Mouse (Mus musculus): Measurements from ENCODE around the gene Zfp414. TPM values are rescaled to one million over a fixed set of nuclear protein-coding genes. Genes with fewer than 3 reads are reported as not detected.

Zfp414 gene
- polyA plus RNA-seq, 1 experiment from 2014 or later: 35.5 TPM

DNA sequence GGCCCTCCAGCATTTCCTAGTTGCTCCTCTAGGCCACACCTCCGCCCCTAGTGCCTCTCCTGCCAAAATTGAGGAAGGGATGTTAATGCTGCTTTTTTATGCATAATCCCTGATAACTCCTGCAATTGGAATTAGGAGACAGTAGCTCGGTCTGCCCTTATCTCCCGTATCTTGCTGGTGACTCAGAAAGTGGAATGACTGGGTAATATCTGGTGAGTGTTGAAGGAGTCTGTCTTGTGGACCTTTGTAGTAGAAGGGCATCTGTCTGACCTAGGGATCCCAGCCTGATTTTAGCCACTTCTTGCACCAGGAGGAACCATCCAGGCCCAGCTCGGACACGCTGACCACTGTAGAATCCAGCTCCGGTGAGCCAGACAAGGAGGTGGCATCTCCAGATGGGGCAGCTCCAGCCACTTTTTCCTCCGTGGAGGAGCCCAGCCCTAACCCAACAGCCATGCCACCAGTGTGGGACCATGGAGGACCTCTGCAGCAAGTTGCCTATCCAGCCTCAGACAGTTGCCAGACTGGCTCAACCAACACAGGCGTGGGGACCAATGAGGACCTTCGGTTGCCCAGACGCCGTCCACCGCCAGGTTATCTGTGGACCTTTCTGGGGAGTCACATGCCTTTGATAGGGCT, 716 bp downstream of the Zfp414 start:
- Histone ChIP-seq H3K27me3 (replicated peaks) (no peaks in the 10 kb centered on the region), H3K27ac (peak overlapping the region; percentile 99), H3K36me3 (peaks cover 15% of the 10 kb centered on the region; the same call in 1 of the 2 replicates), H3K9ac (peak overlapping the region; percentile 57; the same call in 1 of the 2 replicates), H3K4me2 (peak overlapping the region; percentile 77), H3K4me1 (peaks cover 15% of the 10 kb centered on the region), H3K4me3 (replicated peaks) (peak overlapping the region; percentile 72), H3K9me3 (no peaks in the 10 kb centered on the region)
- WGBS: 64% methylated on average over 12 of the region's 12 CpGs
- peak; percentile 20 for ATAC-seq (ENCODE audit: insufficient read depth, low FRiP score, low read depth)

DNA sequence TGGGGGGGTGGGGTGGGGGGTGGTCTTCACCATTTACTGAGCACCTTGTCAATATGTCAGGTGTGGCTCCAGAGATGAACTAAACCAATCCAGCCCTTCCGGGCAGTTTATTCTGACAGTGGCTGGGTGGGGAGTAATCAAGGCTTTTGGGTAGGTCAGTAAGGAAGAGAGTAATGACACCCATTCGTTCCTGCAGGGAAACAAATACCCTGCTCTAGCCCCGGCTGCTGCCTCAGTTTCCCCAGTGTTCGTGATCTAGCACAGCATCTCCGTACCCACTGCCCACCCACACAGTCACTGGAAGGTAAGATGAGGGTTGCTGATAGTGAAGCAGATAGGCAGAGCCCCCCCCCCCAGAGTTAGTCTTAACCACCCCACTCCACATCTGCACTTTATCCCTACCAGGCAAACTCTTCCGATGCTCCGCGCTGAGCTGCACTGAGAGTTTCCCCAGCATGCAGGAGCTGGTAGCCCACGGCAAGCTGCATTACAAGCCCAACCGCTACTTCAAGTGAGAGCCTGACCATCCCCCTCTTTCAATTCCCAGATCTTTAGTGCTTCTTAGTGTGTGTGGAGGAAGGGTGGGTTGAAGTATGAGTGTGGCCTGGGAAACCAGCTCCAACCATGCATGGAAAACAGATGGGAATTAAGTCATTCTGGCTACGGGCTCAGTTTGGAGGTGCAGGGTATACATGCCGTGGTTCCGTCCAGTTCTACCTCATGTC, 1.4 kb downstream of the Zfp414 start:
- Histone ChIP-seq H3K36me3 (peaks cover 15% of the 10 kb centered on the region; the same call in 1 of the 2 replicates), H3K9ac (no peak overlapping the region), H3K4me3 (replicated peaks) (peak overlapping the region; percentile 72; the same call in 1 of the 2 replicates), H3K27ac (no peak overlapping the region), H3K4me2 (peak overlapping the region; percentile 77), H3K27me3 (replicated peaks) (no peaks in the 10 kb centered on the region), H3K4me1 (peaks cover 15% of the 10 kb centered on the region), H3K9me3 (no peaks in the 10 kb centered on the region)
- no peak for ATAC-seq (ENCODE audit: insufficient read depth, low FRiP score, low read depth)
- 88% methylated on average over 13 of the region's 13 CpGs for WGBS

DNA sequence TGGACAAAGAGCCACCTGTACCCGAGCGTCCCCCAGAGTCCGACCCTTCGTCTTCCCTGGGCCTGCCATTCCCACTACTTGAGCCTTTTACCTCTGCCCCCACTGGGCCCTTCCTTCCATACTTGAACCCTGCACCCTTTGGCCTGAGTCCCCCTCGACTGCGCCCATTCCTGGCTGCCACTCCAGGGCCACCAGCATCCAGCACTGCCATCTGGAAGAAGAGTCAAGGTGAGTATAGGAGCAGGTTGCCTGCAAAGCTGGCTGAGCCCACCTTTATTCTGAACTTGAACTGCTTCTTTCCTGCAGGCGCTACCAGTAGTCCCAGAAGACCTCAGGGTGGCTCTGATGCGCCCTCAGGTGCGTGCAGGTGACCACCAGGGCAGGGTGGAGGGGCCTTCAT, 2.3 kb downstream of the Zfp414 start:
- Histone ChIP-seq H3K36me3 (peaks cover 15% of the 10 kb centered on the region; the same call in 1 of the 2 replicates), H3K4me2 (no peak overlapping the region), H3K9me3 (no peaks in the 10 kb centered on the region), H3K27me3 (replicated peaks) (no peaks in the 10 kb centered on the region), H3K4me1 (peaks cover 15% of the 10 kb centered on the region), H3K9ac (no peak overlapping the region), H3K4me3 (replicated peaks) (no peak overlapping the region), H3K27ac (no peak overlapping the region)
- 95% methylated on average over 9 of the region's 9 CpGs for WGBS
- ATAC-seq (ENCODE audit: insufficient read depth, low FRiP score, low read depth): no peak

DNA sequence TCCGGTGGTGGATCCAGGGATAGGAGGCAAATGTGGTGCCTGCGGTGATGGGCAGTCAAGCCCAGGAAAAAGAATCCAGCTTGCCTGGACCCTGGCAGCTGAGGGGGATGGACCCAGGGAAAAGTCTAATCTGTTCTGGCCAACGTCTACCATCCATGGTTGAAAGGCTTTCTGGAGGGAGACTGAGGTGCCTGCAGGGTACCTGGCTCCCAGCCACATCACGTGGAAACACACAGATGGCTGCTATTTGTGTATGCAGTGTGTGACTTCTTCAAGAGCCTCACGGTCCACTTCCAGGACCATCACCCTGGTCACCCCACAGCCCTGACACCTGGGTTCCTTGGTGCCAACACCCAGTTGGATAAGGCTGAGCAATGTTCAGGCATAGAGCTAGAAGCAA, 2.9 kb downstream of the Zfp414 start:
- Histone ChIP-seq H3K36me3 (peaks cover 15% of the 10 kb centered on the region; the same call in 1 of the 2 replicates), H3K27ac (no peak overlapping the region), H3K9me3 (no peaks in the 10 kb centered on the region), H3K4me2 (no peak overlapping the region), H3K9ac (no peak overlapping the region), H3K27me3 (replicated peaks) (no peaks in the 10 kb centered on the region), H3K4me1 (peaks cover 15% of the 10 kb centered on the region), H3K4me3 (replicated peaks) (no peak overlapping the region)
- WGBS: 90% methylated on average over 5 of the region's 5 CpGs
- no peak for ATAC-seq (ENCODE audit: insufficient read depth, low FRiP score, low read depth)

DNA sequence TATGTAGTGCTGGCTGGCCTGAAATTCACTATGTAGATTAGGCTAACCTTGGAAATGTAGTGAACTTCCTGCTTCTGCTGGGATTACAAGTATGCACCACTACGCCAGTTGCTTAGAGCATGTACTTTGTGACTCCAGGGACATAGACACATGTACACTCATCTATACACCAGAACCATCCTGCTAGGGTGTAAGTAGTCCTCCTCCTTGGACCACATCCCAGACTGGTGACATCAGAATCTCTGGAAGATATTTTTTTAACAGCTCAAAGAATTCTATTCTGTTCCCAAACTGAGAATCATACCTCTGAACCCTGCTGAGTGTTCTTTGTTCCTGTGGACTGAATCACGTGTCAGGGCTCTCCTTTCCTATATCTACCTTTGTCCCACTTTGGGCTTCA, 8.1 kb downstream of the Zfp414 start:
- no peaks in the 10 kb centered on the region for H3K9me3 ChIP-seq
- H3K4me1 ChIP-seq: no peaks in the 10 kb centered on the region
- 81% methylated on average over 2 of the region's 2 CpGs for WGBS
- H3K4me3 ChIP-seq (replicated peaks): no peak overlapping the region
- ATAC-seq (ENCODE audit: insufficient read depth, low FRiP score, low read depth): no peak
- H3K9ac ChIP-seq: no peak overlapping the region
- no peaks in the 10 kb centered on the region for H3K27me3 ChIP-seq (replicated peaks)
- H3K4me2 ChIP-seq: no peak overlapping the region
- peaks cover under 1% of the 10 kb centered on the region for H3K36me3 ChIP-seq
- H3K27ac ChIP-seq: no peak overlapping the region

DNA sequence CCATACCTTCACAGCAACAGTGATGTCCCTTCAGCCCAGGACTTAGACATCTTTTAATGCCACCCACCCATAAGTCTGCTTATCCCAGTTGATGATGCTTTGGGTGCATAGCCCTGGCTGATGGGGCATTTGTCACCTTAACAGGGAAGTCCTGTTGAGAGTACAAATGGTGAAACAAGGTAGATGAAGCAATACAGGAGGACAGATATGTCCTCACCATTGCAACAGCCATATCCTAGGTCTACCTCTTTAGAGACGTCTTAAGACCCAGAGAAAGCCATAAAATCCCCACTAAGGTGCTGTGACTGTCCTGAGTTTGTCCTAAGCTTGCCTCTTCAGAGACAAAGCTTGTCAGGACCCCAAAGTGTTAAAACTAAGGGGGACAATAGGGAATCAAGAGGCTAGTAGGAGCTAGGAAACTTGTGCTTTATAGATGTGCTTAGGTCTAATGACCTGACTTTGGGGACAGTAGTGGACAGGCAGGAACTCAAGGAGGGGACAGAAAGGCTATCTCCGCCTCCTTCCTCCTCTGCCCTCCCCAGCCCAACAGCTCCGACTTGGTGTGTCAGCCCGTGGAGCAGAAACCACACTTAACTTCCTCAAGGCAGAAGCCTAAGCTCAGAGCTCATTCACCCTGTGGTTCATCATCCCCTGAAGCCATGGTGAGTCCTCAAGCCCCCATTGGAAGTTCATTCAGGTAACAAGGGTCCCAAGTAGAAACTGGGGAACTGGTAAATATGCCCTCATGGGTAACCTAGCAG, 8.8 kb downstream of the Zfp414 start, which contains the start of gene Pram1:
Pram1 (plus strand) TSS at position 541 of the 761 bp plus-strand sequence.
- no peaks in the 10 kb centered on the region for H3K9me3 ChIP-seq
- H3K36me3 ChIP-seq: peaks cover 6% of the 10 kb centered on the region
- H3K9ac ChIP-seq: no peak within 1 kb of the TSS
- no peak within 1 kb of the TSS for H3K4me3 ChIP-seq (replicated peaks)
- H3K4me1 ChIP-seq: no peaks in the 10 kb centered on the region
- no peaks in the 10 kb centered on the region for H3K27me3 ChIP-seq (replicated peaks)
- no peak within 1 kb of the TSS for H3K4me2 ChIP-seq
- no peak within 1 kb of the TSS for H3K27ac ChIP-seq
- no peak for ATAC-seq (ENCODE audit: insufficient read depth, low FRiP score, low read depth)
- 78% methylated on average over 4 of the region's 4 CpGs for WGBS

DNA sequence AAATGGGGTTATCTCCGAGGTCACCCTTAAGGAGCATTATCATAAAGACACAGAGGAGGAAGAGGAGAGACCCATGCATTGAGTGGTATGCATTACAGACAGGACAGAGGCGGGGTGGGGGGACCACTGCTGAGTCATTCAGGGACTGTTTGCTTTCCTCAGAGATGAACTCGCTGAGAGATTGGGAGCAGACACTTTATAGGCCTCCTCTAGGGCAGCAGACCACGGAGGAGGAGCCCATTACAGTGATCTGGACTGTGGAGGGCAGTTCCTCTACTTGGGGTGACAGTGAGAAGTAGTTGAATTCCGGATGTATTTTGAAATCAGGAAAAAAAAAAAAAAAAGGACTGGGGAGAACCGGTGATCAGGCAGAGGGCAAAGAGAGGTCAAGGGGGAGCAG, 10.9 kb downstream of the Zfp414 start:
- ATAC-seq (ENCODE audit: insufficient read depth, low FRiP score, low read depth): 0 out of 2 replicates have a peak, but pooled peaks have one; percentile 16
- Histone ChIP-seq H3K4me2 (no peak overlapping the region), H3K36me3 (peaks cover 16% of the 10 kb centered on the region)

DNA sequence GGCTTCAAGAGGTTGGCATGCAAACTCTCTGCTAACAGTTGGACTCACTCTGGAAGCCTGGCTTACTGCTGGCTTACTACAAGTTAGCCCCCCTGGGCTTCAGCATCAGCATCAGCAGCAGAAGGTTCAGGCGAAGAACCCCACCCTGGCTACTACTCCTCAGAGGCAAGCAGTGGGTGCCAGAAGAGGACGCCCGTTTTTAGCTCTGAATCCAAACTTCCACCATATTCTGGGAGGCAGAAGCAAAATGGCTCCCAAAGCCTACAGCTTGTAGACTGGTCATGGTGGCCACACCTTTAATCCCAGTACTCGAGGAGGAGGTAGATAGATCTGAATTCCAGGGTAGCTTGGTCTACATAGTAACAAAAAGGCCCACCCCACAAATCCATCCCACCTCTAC, 15.2 kb downstream of the Zfp414 start:
- WGBS: 83% methylated on average over 4 of the region's 4 CpGs
- H3K27ac ChIP-seq: no peak overlapping the region
- no peak overlapping the region for H3K9ac ChIP-seq
- H3K4me3 ChIP-seq (replicated peaks): no peak overlapping the region
- H3K36me3 ChIP-seq: peaks cover 53% of the 10 kb centered on the region
- no peaks in the 10 kb centered on the region for H3K4me1 ChIP-seq
- no peak overlapping the region for H3K4me2 ChIP-seq
- H3K27me3 ChIP-seq (replicated peaks): no peaks in the 10 kb centered on the region
- H3K9me3 ChIP-seq: no peaks in the 10 kb centered on the region
- no peak for ATAC-seq (ENCODE audit: insufficient read depth, low FRiP score, low read depth)

More for the DNA sequence above, 10.9 kb downstream of the Zfp414 start:
- Histone ChIP-seq H3K27ac (no peak overlapping the region), H3K27me3 (replicated peaks) (no peaks in the 10 kb centered on the region), H3K4me3 (replicated peaks) (no peak overlapping the region), H3K9me3 (no peaks in the 10 kb centered on the region), H3K9ac (no peak overlapping the region), H3K4me1 (no peaks in the 10 kb centered on the region)
- WGBS: 58% methylated on average over 6 of the region's 6 CpGs

DNA sequence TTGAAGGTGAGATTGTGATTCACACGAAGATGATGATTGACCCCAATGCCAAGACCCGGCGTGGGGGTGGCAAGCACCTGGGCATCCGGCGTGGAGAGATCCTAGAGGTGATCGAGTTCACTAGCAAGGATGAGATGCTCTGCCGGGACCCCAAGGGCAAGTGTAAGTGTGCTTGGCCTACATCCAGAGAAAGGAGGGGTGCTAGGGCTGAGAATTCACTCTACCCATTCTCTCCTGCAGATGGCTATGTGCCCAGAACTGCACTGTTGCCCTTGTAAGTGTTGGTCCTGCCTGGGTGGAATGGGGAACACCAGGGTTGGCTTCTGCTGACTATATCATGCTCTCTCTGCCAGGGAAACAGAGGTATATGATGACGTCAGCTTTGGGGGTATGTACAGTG, 16.2 kb downstream of the Zfp414 start:
- Histone ChIP-seq H3K36me3 (peaks cover 63% of the 10 kb centered on the region), H3K4me2 (no peak overlapping the region)

DNA sequence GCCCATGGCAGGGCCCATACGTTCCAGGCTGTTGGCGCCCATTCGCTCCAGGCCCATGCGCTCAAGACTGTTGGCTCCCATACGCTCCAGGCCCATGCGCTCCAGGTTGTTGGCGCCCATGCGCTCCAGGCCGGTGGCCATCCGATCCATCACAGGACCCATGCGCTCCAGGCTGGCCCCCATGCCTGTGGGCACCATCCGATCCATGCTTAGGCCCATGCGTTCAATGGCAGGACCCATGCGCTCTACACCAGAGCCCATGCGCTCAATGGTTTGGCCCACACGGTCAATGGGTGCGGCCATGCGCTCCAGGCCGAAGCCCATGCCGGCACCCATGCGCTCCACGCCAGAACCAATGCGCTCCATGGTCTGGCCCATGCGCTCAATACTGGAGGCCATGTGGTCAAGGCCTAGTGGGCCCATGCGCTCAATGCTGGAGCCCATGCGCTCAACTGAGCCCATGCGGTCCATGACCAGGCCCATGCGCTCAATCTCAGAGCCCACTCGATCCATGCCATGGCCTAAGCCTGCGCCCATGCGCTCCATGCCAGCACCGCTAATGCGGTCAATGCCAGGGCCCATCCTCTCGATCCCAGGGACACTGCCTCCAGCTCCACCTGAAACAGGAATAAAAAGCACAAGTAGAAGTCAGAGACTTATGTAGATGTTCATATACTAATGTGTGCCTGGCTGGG, 21.0 kb downstream of the Zfp414 start:
- H3K9me3 ChIP-seq: no peaks in the 10 kb centered on the region
- no peak overlapping the region for H3K9ac ChIP-seq
- 98% methylated on average over 34 of the region's 34 CpGs for WGBS
- H3K4me1 ChIP-seq: no peaks in the 10 kb centered on the region
- H3K4me2 ChIP-seq: no peak overlapping the region
- H3K27me3 ChIP-seq (replicated peaks): no peaks in the 10 kb centered on the region
- no peak overlapping the region for H3K27ac ChIP-seq
- H3K4me3 ChIP-seq (replicated peaks): no peak overlapping the region
- peaks cover 80% of the 10 kb centered on the region for H3K36me3 ChIP-seq
- ATAC-seq (ENCODE audit: insufficient read depth, low FRiP score, low read depth): no peak

More for the DNA sequence above, 16.2 kb downstream of the Zfp414 start:
- no peak overlapping the region for H3K4me3 ChIP-seq (replicated peaks)
- ATAC-seq (ENCODE audit: insufficient read depth, low FRiP score, low read depth): no peak
- H3K9me3 ChIP-seq: no peaks in the 10 kb centered on the region
- H3K4me1 ChIP-seq: no peaks in the 10 kb centered on the region
- H3K27ac ChIP-seq: no peak overlapping the region
- WGBS: 94% methylated on average over 8 of the region's 8 CpGs
- no peak overlapping the region for H3K9ac ChIP-seq
- H3K27me3 ChIP-seq (replicated peaks): no peaks in the 10 kb centered on the region

DNA sequence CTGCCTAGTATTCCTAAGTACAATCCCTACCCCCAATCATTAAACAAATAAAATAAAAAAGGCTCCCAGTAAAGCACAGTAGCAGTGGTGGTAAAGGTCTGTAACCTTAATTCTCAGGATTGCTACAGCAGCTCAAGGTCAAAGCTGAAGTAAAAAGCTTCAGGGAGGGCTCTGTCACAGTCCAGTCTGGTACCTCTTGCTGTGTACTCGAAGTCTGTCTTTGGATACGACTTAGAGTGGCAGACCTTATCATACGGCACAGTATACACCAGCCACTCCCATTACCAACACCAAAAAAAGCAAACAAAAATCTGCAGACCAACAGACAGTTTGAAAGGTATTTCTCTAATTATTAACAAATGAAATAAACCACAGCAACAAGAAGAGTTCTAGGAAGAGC, 37.9 kb downstream of the Zfp414 start:
- no peak overlapping the region for H3K27ac ChIP-seq
- no peak overlapping the region for H3K9ac ChIP-seq
- H3K4me2 ChIP-seq: no peak overlapping the region
- H3K36me3 ChIP-seq: peaks cover 31% of the 10 kb centered on the region
- H3K4me1 ChIP-seq: no peaks in the 10 kb centered on the region
- H3K9me3 ChIP-seq: no peaks in the 10 kb centered on the region
- H3K4me3 ChIP-seq (replicated peaks): no peak overlapping the region
- WGBS: 60% methylated on average over 3 of the region's 3 CpGs
- no peaks in the 10 kb centered on the region for H3K27me3 ChIP-seq (replicated peaks)
- 0 out of 2 replicates have a peak, but pooled peaks have one; percentile 60 for ATAC-seq (ENCODE audit: insufficient read depth, low FRiP score, low read depth)
